Mouse (Mus musculus) embryonic facial prominence, embryonic 15.5 days (tissue): ENCODE measurements around the gene Pax2. TPM values are rescaled to one million over a fixed set of nuclear protein-coding genes. Genes with fewer than 3 reads are reported as not detected.

Source experiments
- ATAC-seq: fragments of 200-750 bp; cut with Nextera tagmentation; 2 replicates; pipeline ENCODE4 v1.8.0; 2017; ENCODE audit warnings: low read depth, moderate TSS enrichment; ENCODE audit not compliant: insufficient number of reproducible peaks, low FRiP score, low TSS enrichment
- H3K27ac ChIP-seq: fragments of 300-500 bp; sonication (generic); replicated peaks from 2 replicates; pipeline ENCODE4 v1.5.1; 2015; ENCODE audit warnings: mild to moderate bottlenecking, inconsistent platforms
- H3K27me3 ChIP-seq: fragments of 300-500 bp; sonication (generic); 2 replicates; pipeline ENCODE4 v1.6.1; 2015; ENCODE audit warnings: inconsistent platforms
- H3K36me3 ChIP-seq: fragments of 300-500 bp; sonication (generic); 2 replicates; pipeline ENCODE4 v1.6.1; 2015; ENCODE audit warnings: mild to moderate bottlenecking, inconsistent platforms
- H3K4me1 ChIP-seq: fragments of 300-500 bp; sonication (generic); 2 replicates; pipeline ENCODE4 v1.6.1; 2015; ENCODE audit warnings: inconsistent platforms
- H3K4me2 ChIP-seq: fragments of 300-500 bp; sonication (generic); replicated peaks from 2 replicates; pipeline ENCODE4 v1.6.1; 2015; ENCODE audit warnings: mild to moderate bottlenecking, inconsistent platforms
- H3K4me3 ChIP-seq: fragments of 300-500 bp; sonication (generic); replicated peaks from 2 replicates; pipeline ENCODE4 v1.5.1; 2015; ENCODE audit warnings: mild to moderate bottlenecking, inconsistent platforms
- H3K9ac ChIP-seq: fragments of 300-500 bp; sonication (generic); 2 replicates; pipeline ENCODE4 v1.6.1; 2015; ENCODE audit warnings: inconsistent platforms
- H3K9me3 ChIP-seq: fragments of 300-500 bp; sonication (generic); replicated peaks from 2 replicates; pipeline ENCODE4 v1.6.1; 2016; ENCODE audit warnings: inconsistent platforms
- WGBS: fragments of 180-500 bp; shearing (Covaris S2); methylation state at CpG from one replicate; pipeline ENCODE4 v1.1.7; 2015; 5-methylcytosine and 5-hydroxymethylcytosine counted together
- polyA plus RNA-seq: library from polyadenylated mRNA; unstranded; fragments of >200 nt; fragmentation: Nextera tagmentation; extraction: Ambion mirVana; gene quantifications from 2 replicates; pipeline ENCODE4 v1.2.1, GENCODE M21; 2015

The Pax2 gene
- polyA plus RNA-seq, 1 experiment from 2014 or later, result 0.08 TPM

DNA sequence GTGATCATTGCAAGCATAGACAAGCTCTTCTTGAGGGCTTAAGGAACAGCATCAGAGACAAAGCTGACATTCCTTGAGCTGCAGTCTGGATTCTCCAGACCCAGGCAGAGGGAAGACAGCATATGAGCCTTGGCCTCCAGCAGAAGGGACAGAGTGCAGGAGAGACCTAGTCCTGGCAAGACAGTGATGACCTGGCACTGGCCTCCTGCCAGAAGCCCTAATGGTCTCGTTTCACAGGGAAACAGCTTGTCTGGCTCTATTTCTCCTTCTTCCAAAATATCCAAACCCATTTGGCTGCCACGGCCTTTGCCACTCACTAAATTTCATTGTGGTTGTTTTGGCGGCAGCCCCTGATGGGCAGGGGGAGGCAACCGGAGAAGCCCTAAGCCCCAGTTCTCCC is 36.1 kb downstream of the Pax2 start:
- Histone ChIP-seq H3K9me3 (no peaks in the 10 kb centered on the region), H3K4me3 (no peak overlapping the region), H3K4me1 (no peaks in the 10 kb centered on the region), H3K36me3 (no peaks in the 10 kb centered on the region), H3K4me2 (no peak overlapping the region), H3K27ac (no peak overlapping the region), H3K27me3 (no peaks in the 10 kb centered on the region), H3K9ac (no peak overlapping the region)
- no peak for ATAC-seq
- WGBS, result 66% methylated on average over 4 of the region's 4 CpGs

- Histone ChIP-seq H3K4me2 (no peak overlapping the region), H3K9me3 (no peaks in the 10 kb centered on the region), H3K27me3 (peaks cover 5% of the 10 kb centered on the region; the same call in 1 of the 2 replicates), H3K4me1 (no peaks in the 10 kb centered on the region), H3K4me3 (no peak overlapping the region), H3K9ac (no peak overlapping the region), H3K36me3 (no peaks in the 10 kb centered on the region), H3K27ac (no peak overlapping the region)
- WGBS, result 26% methylated on average over 21 of the region's 21 CpGs
- ATAC-seq, result no peak
These were observed 41.5 kb downstream of the Pax2 start for GRCm38 (mm10) chr19:44797110-44798060.

- ATAC-seq, result no peak
- no peak overlapping the region for H3K27ac ChIP-seq
- no peaks in the 10 kb centered on the region for H3K36me3 ChIP-seq
- H3K9ac ChIP-seq, result no peak overlapping the region
- peaks cover 5% of the 10 kb centered on the region; the same call in 1 of the 2 replicates for H3K27me3 ChIP-seq
- no peaks in the 10 kb centered on the region for H3K4me1 ChIP-seq
- 90% methylated on average over 6 of the region's 6 CpGs for WGBS
- no peak overlapping the region for H3K4me3 ChIP-seq
- H3K9me3 ChIP-seq, result no peaks in the 10 kb centered on the region
- H3K4me2 ChIP-seq, result no peak overlapping the region
These were observed 42.9 kb downstream of the Pax2 start for GRCm38 (mm10) chr19:44798731-44799130.

DNA sequence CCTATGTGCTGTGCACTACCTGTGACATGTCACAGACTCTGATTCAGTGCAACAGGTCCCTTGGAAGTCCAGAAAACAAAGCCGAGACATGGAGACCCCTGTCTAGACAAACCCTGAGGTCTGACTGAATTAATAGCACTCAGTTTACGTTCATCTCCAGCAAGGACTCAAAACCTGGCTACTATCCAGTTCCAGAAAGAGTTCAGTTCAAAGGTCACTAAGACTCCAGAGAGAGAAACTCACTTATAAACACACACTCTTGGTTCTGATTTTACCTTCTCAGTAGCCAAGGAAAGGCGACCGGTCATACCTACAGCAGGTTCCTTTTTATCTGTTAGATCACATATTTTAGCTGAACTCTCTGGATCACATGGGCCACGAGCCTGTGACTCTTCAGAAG is 43.3 kb downstream of the Pax2 start:
- Histone ChIP-seq H3K27me3 (peaks cover 5% of the 10 kb centered on the region; the same call in 1 of the 2 replicates), H3K4me1 (no peaks in the 10 kb centered on the region), H3K27ac (no peak overlapping the region), H3K4me3 (no peak overlapping the region), H3K36me3 (no peaks in the 10 kb centered on the region), H3K9me3 (no peaks in the 10 kb centered on the region), H3K9ac (no peak overlapping the region), H3K4me2 (no peak overlapping the region)
- 58% methylated on average over 5 of the region's 5 CpGs for WGBS
- no peak for ATAC-seq

DNA sequence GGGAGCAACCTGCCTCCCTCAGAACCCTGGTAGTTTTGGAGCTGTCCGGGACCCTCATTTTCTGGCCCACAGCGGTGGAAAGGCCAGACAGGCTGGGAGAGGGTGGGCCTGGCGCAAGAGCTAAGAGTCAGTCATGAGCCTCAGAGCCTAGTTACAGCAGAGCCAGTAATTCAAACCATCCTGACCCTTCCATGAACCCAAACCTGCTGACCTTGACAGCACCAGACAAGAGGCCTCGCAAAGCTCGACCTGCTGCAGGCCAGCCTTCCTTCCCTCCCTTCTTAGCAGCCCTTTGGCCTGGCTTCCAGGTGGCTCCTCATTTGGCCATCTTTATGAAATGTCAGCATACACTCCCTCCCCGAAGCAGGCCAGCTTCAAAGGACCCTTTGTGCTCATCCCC is 44.5 kb downstream of the Pax2 start:
- H3K9me3 ChIP-seq, result no peaks in the 10 kb centered on the region
- ATAC-seq, result no peak
- no peak overlapping the region for H3K9ac ChIP-seq
- H3K4me3 ChIP-seq, result no peak overlapping the region
- H3K4me1 ChIP-seq, result no peaks in the 10 kb centered on the region
- 39% methylated on average over 6 of the region's 6 CpGs for WGBS
- no peak overlapping the region for H3K27ac ChIP-seq
- no peaks in the 10 kb centered on the region for H3K36me3 ChIP-seq
- peaks cover 5% of the 10 kb centered on the region; the same call in 1 of the 2 replicates for H3K27me3 ChIP-seq
- no peak overlapping the region for H3K4me2 ChIP-seq

DNA sequence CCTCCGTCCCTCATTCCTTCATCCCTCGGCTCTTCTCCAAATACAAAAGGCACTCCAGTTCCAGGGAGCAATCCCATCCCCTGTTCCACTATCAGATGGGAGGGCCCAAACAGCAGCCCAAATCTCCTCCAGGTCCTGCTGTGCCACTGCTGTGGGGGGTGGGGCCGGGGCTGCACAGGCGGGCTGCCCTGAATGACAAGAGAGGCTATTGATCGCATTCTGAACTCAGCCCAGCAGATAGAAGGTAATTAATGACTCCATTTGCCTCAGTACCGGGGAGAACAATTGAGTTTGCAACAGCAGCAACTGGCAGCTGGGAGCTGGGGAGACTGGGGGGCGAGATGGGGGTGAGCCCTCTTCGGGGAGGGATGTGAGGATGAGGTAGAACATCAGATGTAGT is 52.9 kb downstream of the Pax2 start:
- Histone ChIP-seq H3K9me3 (no peaks in the 10 kb centered on the region), H3K27ac (no peak overlapping the region), H3K36me3 (no peaks in the 10 kb centered on the region), H3K4me3 (no peak overlapping the region), H3K27me3 (peaks cover 6% of the 10 kb centered on the region; the same call in 1 of the 2 replicates), H3K4me1 (no peaks in the 10 kb centered on the region; the same call in 1 of the 2 replicates), H3K9ac (no peak overlapping the region), H3K4me2 (no peak overlapping the region)
- no peak for ATAC-seq
- 7% methylated on average over 8 of the region's 8 CpGs for WGBS

DNA sequence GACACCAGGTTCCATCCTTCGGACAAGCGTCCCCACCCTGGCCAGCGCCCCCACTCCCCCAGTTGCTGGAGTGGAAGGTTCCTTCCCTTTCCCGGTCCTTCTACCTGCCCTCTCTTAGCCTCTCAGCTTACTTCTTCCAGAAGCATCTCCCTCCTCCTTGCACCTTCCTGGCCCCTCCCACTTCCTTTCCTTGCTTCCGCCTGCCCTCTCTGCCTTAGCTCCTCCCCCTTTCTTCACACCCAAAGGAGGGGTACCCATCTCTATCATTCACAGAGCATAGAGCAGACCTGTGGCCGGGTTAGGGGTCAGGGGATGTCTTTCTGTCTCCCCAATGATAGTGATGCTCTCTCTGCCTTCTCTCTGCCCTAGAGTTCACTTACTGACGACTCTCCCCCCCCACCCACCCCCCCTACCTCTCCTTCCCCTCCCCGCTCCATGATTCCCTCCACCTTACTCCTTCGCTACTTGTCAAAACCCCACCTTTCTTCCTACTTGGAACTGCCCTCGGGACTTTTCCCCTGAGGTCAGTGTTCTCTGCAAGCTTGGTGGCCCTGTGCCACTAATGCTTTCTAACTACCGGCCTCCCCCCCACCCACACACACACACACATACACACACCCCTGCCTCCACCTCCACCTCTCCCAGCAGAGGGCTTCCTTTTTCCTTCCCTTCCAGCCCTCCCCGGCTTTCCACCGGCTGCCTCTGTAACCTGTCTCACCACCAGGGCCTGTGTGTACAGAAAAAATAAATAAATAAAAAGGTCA is 57.0 kb downstream of the Pax2 start:
- Histone ChIP-seq H3K4me3 (no peak overlapping the region), H3K27ac (no peak overlapping the region), H3K27me3 (peaks cover 6% of the 10 kb centered on the region; the same call in 1 of the 2 replicates), H3K4me1 (no peaks in the 10 kb centered on the region; the same call in 1 of the 2 replicates), H3K36me3 (no peaks in the 10 kb centered on the region), H3K9me3 (no peaks in the 10 kb centered on the region), H3K9ac (no peak overlapping the region), H3K4me2 (no peak overlapping the region)
- 50% methylated on average over 13 of the region's 13 CpGs for WGBS
- ATAC-seq, result no peak

DNA sequence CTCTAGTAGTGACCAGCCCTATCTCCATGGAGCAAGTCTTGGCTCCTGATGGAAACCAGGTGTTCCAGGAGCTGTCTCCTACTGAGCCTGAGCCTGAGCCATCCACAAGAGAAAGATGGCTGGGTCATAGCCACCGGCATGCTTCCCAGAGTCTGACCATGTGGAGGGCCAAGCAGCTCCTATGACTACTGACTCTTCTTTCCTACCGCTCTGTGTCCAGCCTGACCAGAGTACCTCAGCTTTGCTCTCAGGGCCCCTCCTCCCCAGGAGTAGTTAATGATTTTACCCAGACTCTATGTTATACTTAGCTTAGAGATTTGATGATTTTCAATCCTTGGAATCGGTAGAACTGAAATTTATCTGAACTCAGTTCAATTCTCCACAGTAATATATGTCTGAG is 59.3 kb downstream of the Pax2 start:
- H3K9ac ChIP-seq, result no peak overlapping the region
- no peaks in the 10 kb centered on the region for H3K4me1 ChIP-seq
- no peak overlapping the region for H3K27ac ChIP-seq
- H3K27me3 ChIP-seq, result no peaks in the 10 kb centered on the region; the same call in 1 of the 2 replicates
- H3K4me2 ChIP-seq, result no peak overlapping the region
- ATAC-seq, result no peak
- H3K36me3 ChIP-seq, result no peaks in the 10 kb centered on the region
- no peak overlapping the region for H3K4me3 ChIP-seq
- H3K9me3 ChIP-seq, result no peaks in the 10 kb centered on the region
- WGBS, result 86% methylated on average over 3 of the region's 3 CpGs

DNA sequence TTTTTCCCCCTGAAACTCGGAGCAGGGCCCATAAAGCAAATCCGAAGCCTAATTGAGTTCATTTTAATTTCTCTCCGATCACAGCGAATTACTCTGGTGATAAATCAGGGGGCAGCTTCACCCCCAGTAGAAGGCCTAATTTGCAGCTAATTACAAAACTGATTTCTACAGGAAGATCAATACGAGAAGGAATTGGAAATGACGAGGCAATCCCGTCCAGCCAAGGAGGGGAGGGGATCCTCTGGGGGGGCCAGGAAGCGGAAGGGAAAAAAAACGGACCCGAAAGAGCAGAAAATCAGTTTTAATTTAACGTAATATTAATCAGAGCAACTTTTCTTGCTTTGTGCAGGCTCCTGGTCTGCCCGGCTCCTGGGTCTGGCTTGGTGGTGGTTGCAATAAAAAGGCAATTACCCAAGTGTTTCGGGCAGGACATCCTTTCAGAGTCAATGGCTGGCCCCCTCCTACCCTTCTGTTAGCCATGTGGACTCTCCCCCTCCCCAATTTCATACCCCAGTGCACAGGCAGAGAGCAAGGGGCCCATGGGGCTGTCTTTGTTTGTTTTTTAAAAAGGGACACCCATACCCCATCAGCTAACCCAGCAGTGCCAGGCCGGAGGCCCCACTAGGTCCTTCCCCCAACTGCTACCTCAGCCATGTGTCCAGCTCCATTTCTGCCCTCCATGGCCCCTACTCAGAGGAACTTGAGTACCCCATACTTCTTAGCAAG is 61.7 kb downstream of the Pax2 start:
- H3K4me3 ChIP-seq, result no peak overlapping the region
- H3K36me3 ChIP-seq, result no peaks in the 10 kb centered on the region
- no peak overlapping the region for H3K27ac ChIP-seq
- H3K9ac ChIP-seq, result no peak overlapping the region
- no peak for ATAC-seq
- H3K4me2 ChIP-seq, result no peak overlapping the region
- H3K9me3 ChIP-seq, result no peaks in the 10 kb centered on the region
- peaks cover 8% of the 10 kb centered on the region; the same call in 1 of the 2 replicates for H3K27me3 ChIP-seq
- WGBS, result 59% methylated on average over 14 of the region's 14 CpGs
- no peaks in the 10 kb centered on the region for H3K4me1 ChIP-seq

DNA sequence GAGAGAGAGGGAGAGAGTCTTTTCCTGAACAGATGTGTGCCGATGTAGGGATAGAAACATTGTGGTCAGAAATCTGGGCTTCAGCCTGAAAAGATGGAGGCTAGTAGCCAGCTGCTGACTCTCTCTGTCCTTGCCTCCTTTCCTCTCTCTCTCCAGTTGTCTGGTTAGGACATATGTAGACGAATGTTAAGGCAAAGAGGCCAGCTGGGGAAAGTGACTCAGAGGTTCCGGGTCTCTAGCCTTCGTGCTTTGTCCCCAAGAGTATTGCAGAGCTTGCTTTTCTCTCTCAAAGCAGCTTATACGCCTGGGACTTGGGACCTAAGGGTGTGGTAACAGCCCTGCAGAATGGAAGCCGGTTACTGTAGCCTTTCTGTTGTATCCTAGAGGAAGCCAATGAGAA is 62.8 kb downstream of the Pax2 start:
- no peaks in the 10 kb centered on the region for H3K9me3 ChIP-seq
- H3K36me3 ChIP-seq, result no peaks in the 10 kb centered on the region
- H3K27me3 ChIP-seq, result peaks cover 13% of the 10 kb centered on the region; the same call in 1 of the 2 replicates
- no peak overlapping the region for H3K27ac ChIP-seq
- 75% methylated on average over 6 of the region's 6 CpGs for WGBS
- no peaks in the 10 kb centered on the region for H3K4me1 ChIP-seq
- ATAC-seq, result no peak
- no peak overlapping the region for H3K4me3 ChIP-seq
- H3K4me2 ChIP-seq, result no peak overlapping the region
- no peak overlapping the region for H3K9ac ChIP-seq

DNA sequence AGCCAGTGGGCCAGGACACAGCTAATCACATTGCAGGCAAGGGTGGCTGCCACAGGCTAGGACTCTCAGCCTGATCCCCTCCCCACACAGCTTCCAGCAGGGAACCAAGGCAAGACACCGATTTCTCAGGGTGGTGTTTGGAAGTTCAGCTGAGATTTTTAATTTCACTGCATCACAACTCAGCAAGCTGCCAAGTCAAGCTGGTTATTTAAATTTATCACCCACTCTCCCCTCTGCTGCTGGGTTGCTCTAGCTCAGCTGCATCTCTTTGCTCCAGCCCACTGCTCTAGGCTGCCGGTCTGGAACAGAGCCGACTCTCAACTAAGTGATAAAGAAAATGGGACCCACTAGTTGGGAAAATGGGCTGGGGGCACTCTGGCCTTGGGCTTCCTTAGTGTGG is 65.7 kb downstream of the Pax2 start:
- 69% methylated on average over 3 of the region's 3 CpGs for WGBS
- Histone ChIP-seq H3K27me3 (peaks cover 17% of the 10 kb centered on the region; the same call in 1 of the 2 replicates), H3K9me3 (no peaks in the 10 kb centered on the region), H3K4me1 (peaks cover 14% of the 10 kb centered on the region; the same call in 1 of the 2 replicates), H3K9ac (no peak overlapping the region), H3K4me3 (no peak overlapping the region), H3K4me2 (no peak overlapping the region), H3K27ac (no peak overlapping the region), H3K36me3 (no peaks in the 10 kb centered on the region)
- ATAC-seq, result no peak
